Mouse (Mus musculus) embryonic facial prominence, embryonic 12.5 days (tissue): ENCODE results near the gene Ddi2. TPM values are rescaled to one million over a fixed set of nuclear protein-coding genes. Genes with fewer than 3 reads are reported as not detected.

Experiments used
- ATAC-seq: fragments of 200-750 bp; cut with Nextera tagmentation; 2 replicates; pipeline ENCODE4 v1.8.0; 2017; ENCODE audit not compliant: insufficient number of reproducible peaks, insufficient read depth, low FRiP score, low TSS enrichment
- H3K27ac ChIP-seq: fragments of 300-500 bp; sonication (generic); 2 replicates; pipeline ENCODE4 v1.5.1; 2016; ENCODE audit warnings: mild to moderate bottlenecking
- H3K27me3 ChIP-seq: fragments of 300-500 bp; sonication (generic); 2 replicates; pipeline ENCODE4 v1.6.1; 2016; ENCODE audit warnings: mild to moderate bottlenecking, moderate library complexity
- H3K36me3 ChIP-seq: fragments of 300-500 bp; sonication (generic); 2 replicates; pipeline ENCODE4 v1.6.1; 2016; ENCODE audit warnings: mild to moderate bottlenecking
- H3K4me1 ChIP-seq: fragments of 300-500 bp; sonication (generic); 2 replicates; pipeline ENCODE4 v1.6.1; 2016
- H3K4me2 ChIP-seq: fragments of 300-500 bp; sonication (generic); replicated peaks from 2 replicates; pipeline ENCODE4 v1.6.1; 2016; ENCODE audit warnings: mild to moderate bottlenecking, moderate library complexity
- H3K4me3 ChIP-seq: fragments of 300-500 bp; sonication (generic); 2 replicates; pipeline ENCODE4 v1.5.1; 2016; ENCODE audit warnings: mild to moderate bottlenecking
- H3K9ac ChIP-seq: fragments of 300-500 bp; sonication (generic); 2 replicates; pipeline ENCODE4 v1.6.1; 2016; ENCODE audit warnings: mild to moderate bottlenecking, moderate library complexity
- H3K9me3 ChIP-seq: fragments of 300-500 bp; sonication (generic); 2 replicates; pipeline ENCODE4 v1.6.1; 2016; ENCODE audit warnings: mild to moderate bottlenecking, moderate library complexity
- WGBS: fragments of 180-500 bp; shearing (Covaris S2); methylation state at CpG from one replicate; pipeline ENCODE4 v1.1.7; 2016; 5-methylcytosine and 5-hydroxymethylcytosine counted together
- polyA plus RNA-seq: library from polyadenylated mRNA; unstranded; fragments of >200 nt; fragmentation: Nextera tagmentation; extraction: Ambion mirVana; gene quantifications from 2 replicates; pipeline ENCODE4 v1.2.1, GENCODE M21; 2016

Ddi2 gene
- polyA plus RNA-seq, 1 experiment from 2014 or later: 29.5 TPM

- Histone ChIP-seq H3K9me3 (no peaks in the 10 kb centered on the region), H3K4me2 (no peak overlapping the region), H3K4me3 (no peak overlapping the region), H3K36me3 (no peaks in the 10 kb centered on the region), H3K27me3 (no peaks in the 10 kb centered on the region; the same call in 1 of the 2 replicates), H3K9ac (no peak overlapping the region), H3K27ac (no peak overlapping the region), H3K4me1 (no peaks in the 10 kb centered on the region)
- no peak for ATAC-seq
- WGBS: 70% methylated on average over 4 of the region's 4 CpGs
These were observed 13.6 kb upstream of the Ddi2 start for GRCm38 (mm10) chr4:141736856-141737255.

GRCm38 (mm10) chr4:141735206-141735560 is 12.0 kb upstream of the Ddi2 start:
- Histone ChIP-seq H3K9me3 (no peaks in the 10 kb centered on the region), H3K4me2 (peak overlapping the region; percentile 60), H3K9ac (peak overlapping the region; percentile 50; the same call in 1 of the 2 replicates), H3K36me3 (no peaks in the 10 kb centered on the region), H3K4me3 (peak overlapping the region; percentile 37), H3K27ac (no peak overlapping the region), H3K4me1 (no peaks in the 10 kb centered on the region), H3K27me3 (peaks cover 4% of the 10 kb centered on the region; the same call in 1 of the 2 replicates)
- 25% methylated on average over 9 of the region's 9 CpGs for WGBS
- no peak for ATAC-seq

- Histone ChIP-seq H3K36me3 (no peaks in the 10 kb centered on the region), H3K4me2 (peak overlapping the region; percentile 60), H3K9me3 (no peaks in the 10 kb centered on the region), H3K9ac (peak overlapping the region; percentile 50; the same call in 1 of the 2 replicates), H3K27me3 (peaks cover 4% of the 10 kb centered on the region; the same call in 1 of the 2 replicates), H3K4me1 (no peaks in the 10 kb centered on the region), H3K4me3 (peak overlapping the region; percentile 37), H3K27ac (peak overlapping the region; percentile 46; the same call in 1 of the 2 replicates)
- peak; percentile 97 for ATAC-seq
- 7% methylated on average over 24 of the region's 24 CpGs for WGBS
These were observed 11.4 kb upstream of the Ddi2 start for GRCm38 (mm10) chr4:141734446-141735205.

GRCm38 (mm10) chr4:141731766-141732165 is 8.5 kb upstream of the Ddi2 start:
- Histone ChIP-seq H3K4me3 (no peak overlapping the region), H3K4me2 (no peak overlapping the region), H3K27ac (no peak overlapping the region), H3K9ac (no peak overlapping the region), H3K27me3 (peaks cover 4% of the 10 kb centered on the region; the same call in 1 of the 2 replicates), H3K9me3 (no peaks in the 10 kb centered on the region), H3K36me3 (no peaks in the 10 kb centered on the region), H3K4me1 (no peaks in the 10 kb centered on the region)
- no peak for ATAC-seq
- 76% methylated on average over 5 of the region's 5 CpGs for WGBS

- Histone ChIP-seq H3K9ac (no peak overlapping the region), H3K4me1 (no peaks in the 10 kb centered on the region), H3K4me2 (no peak overlapping the region), H3K27me3 (peaks cover 4% of the 10 kb centered on the region; the same call in 1 of the 2 replicates), H3K36me3 (no peaks in the 10 kb centered on the region), H3K9me3 (no peaks in the 10 kb centered on the region), H3K27ac (no peak overlapping the region), H3K4me3 (no peak overlapping the region)
- 82% methylated on average over 13 of the region's 13 CpGs for WGBS
- no peak for ATAC-seq
These were observed 7.2 kb upstream of the Ddi2 start for GRCm38 (mm10) chr4:141730401-141730800.

- no peak for ATAC-seq
- Histone ChIP-seq H3K27ac (no peak overlapping the region), H3K4me1 (no peaks in the 10 kb centered on the region), H3K27me3 (peaks cover 4% of the 10 kb centered on the region; the same call in 1 of the 2 replicates), H3K9me3 (no peaks in the 10 kb centered on the region), H3K9ac (no peak overlapping the region), H3K4me3 (no peak overlapping the region), H3K36me3 (no peaks in the 10 kb centered on the region), H3K4me2 (no peak overlapping the region)
- 75% methylated on average over 3 of the region's 3 CpGs for WGBS
These were observed 6.0 kb upstream of the Ddi2 start for GRCm38 (mm10) chr4:141729266-141729665.

- Histone ChIP-seq H3K4me2 (no peak overlapping the region), H3K4me1 (peaks cover 22% of the 10 kb centered on the region), H3K4me3 (no peak overlapping the region), H3K27me3 (0 out of 2 replicates have a peak, but pooled peaks cover 4% of the 10 kb centered on the region), H3K9ac (no peak overlapping the region), H3K9me3 (no peaks in the 10 kb centered on the region), H3K27ac (no peak overlapping the region), H3K36me3 (no peaks in the 10 kb centered on the region)
- no peak for ATAC-seq
- WGBS: 56% methylated on average over 3 of the region's 3 CpGs
These were observed 2.5 kb upstream of the Ddi2 start for GRCm38 (mm10) chr4:141725738-141726137.

GRCm38 (mm10) chr4:141725277-141725676 is 2.1 kb upstream of the Ddi2 start:
- H3K4me2 ChIP-seq: no peak overlapping the region
- no peak overlapping the region for H3K9ac ChIP-seq
- H3K27me3 ChIP-seq: no peaks in the 10 kb centered on the region
- H3K36me3 ChIP-seq: peaks cover 2% of the 10 kb centered on the region; the same call in 1 of the 2 replicates
- H3K4me1 ChIP-seq: peaks cover 22% of the 10 kb centered on the region
- no peak overlapping the region for H3K27ac ChIP-seq
- 82% methylated on average over 5 of the region's 5 CpGs for WGBS
- ATAC-seq: no peak
- no peak overlapping the region for H3K4me3 ChIP-seq
- H3K9me3 ChIP-seq: no peaks in the 10 kb centered on the region

GRCm38 (mm10) chr4:141724594-141724993 is 1.4 kb upstream of the Ddi2 start:
- Histone ChIP-seq H3K4me3 (no peak overlapping the region), H3K36me3 (peaks cover 6% of the 10 kb centered on the region), H3K27me3 (no peaks in the 10 kb centered on the region), H3K4me1 (peaks cover 22% of the 10 kb centered on the region), H3K9me3 (no peaks in the 10 kb centered on the region), H3K9ac (no peak overlapping the region), H3K27ac (no peak overlapping the region), H3K4me2 (no peak overlapping the region)
- WGBS: 70% methylated on average over 11 of the region's 11 CpGs
- no peak for ATAC-seq

GRCm38 (mm10) chr4:141723673-141724068 is 452 bp upstream of the Ddi2 start:
- ATAC-seq: peak; percentile 38; the same call in 1 of the 2 replicates
- H3K27ac ChIP-seq: peak overlapping the region; percentile 93

GRCm38 (mm10) chr4:141721961-141722360 is 1.3 kb downstream of the Ddi2 start:
- ATAC-seq: no peak
- H3K27ac ChIP-seq: no peak overlapping the region

More at GRCm38 (mm10) chr4:141723673-141724068, 452 bp upstream of the Ddi2 start:
- Histone ChIP-seq H3K27me3 (no peaks in the 10 kb centered on the region), H3K9me3 (no peaks in the 10 kb centered on the region), H3K36me3 (peaks cover 6% of the 10 kb centered on the region), H3K4me3 (peak overlapping the region; percentile 100), H3K4me2 (peak overlapping the region; percentile 85), H3K9ac (peak overlapping the region; percentile 99), H3K4me1 (peaks cover 22% of the 10 kb centered on the region)
- 8% methylated on average over 13 of the region's 13 CpGs for WGBS

More at GRCm38 (mm10) chr4:141721961-141722360, 1.3 kb downstream of the Ddi2 start:
- peaks cover 6% of the 10 kb centered on the region for H3K36me3 ChIP-seq
- WGBS: 58% methylated on average over 6 of the region's 6 CpGs
- peak overlapping the region; percentile 85 for H3K4me2 ChIP-seq
- H3K9ac ChIP-seq: peak overlapping the region; percentile 99; the same call in 1 of the 2 replicates
- peaks cover 22% of the 10 kb centered on the region for H3K4me1 ChIP-seq
- no peaks in the 10 kb centered on the region for H3K27me3 ChIP-seq
- no peaks in the 10 kb centered on the region for H3K9me3 ChIP-seq
- peak overlapping the region; percentile 100 for H3K4me3 ChIP-seq
